Mouse (Mus musculus) ES-E14 (cell line): ENCODE measurements around the gene Hs3st3b1. TPM values are rescaled to one million over a fixed set of nuclear protein-coding genes. Genes with fewer than 3 reads are reported as not detected.

Experiments
- DNase-seq: peaks from one replicate; pipeline ENCODE4 v3.0.0-alpha.2; 2013; ENCODE audit warnings: low read depth, low spot score
- H3K27ac ChIP-seq: 2 replicates; pipeline ENCODE4 v1.5.1; 2012; ENCODE audit warnings: low read depth, mild to moderate bottlenecking, low read length, moderate library complexity, mixed read lengths; ENCODE audit not compliant: poor library complexity, insufficient read depth, severe bottlenecking
- H3K36me3 ChIP-seq: 2 replicates; pipeline ENCODE4 v1.6.1; 2012; ENCODE audit warnings: mild to moderate bottlenecking, low read length, moderate library complexity, mixed read lengths; ENCODE audit not compliant: control insufficient read depth, poor library complexity, insufficient read depth, severe bottlenecking
- H3K4me1 ChIP-seq, 2 experiments: fragments of 150-350 bp in 1 of 2; sonication (generic) in 1 of 2; 2 replicates each; pipeline ENCODE4 v1.6.1; 2012; ENCODE audit warnings: low read length in 2 of 2, mild to moderate bottlenecking in 1 of 2, mixed read lengths in 1 of 2; ENCODE audit not compliant: control insufficient read depth in 2 of 2, insufficient read depth in 2 of 2, poor library complexity in 1 of 2
- H3K4me3 ChIP-seq, 2 experiments: fragments of 150-350 bp in 1 of 2; sonication (generic) in 1 of 2; 2 replicates each; pipeline ENCODE4 v1.5.1; 2012; ENCODE audit warnings: low read length in 2 of 2, low read depth in 1 of 2, mild to moderate bottlenecking in 1 of 2, mixed read lengths in 1 of 2; ENCODE audit not compliant: insufficient read depth in 1 of 2, poor library complexity in 1 of 2, severe bottlenecking in 1 of 2
- H3K9ac ChIP-seq: 2 replicates; pipeline ENCODE4 v1.6.1; 2012; ENCODE audit warnings: low read depth, mild to moderate bottlenecking, low read length, mixed read lengths; ENCODE audit not compliant: poor library complexity, insufficient read depth, severe bottlenecking
- H3K9me3 ChIP-seq: fragments of 150-350 bp; sonication (generic); 2 replicates; pipeline ENCODE4 v1.6.1; 2012; ENCODE audit warnings: low read depth, mild to moderate bottlenecking, low read length; ENCODE audit not compliant: control insufficient read depth, insufficient read depth
- CHD2 ChIP-seq: IDR thresholded peaks from 2 replicates; pipeline ENCODE4 v1.6.1; 2014; ENCODE audit warnings: mild to moderate bottlenecking, low read depth, low read length, inconsistent platforms
- HCFC1 ChIP-seq: IDR thresholded peaks from 2 replicates; pipeline ENCODE4 v1.6.1; 2012; ENCODE audit warnings: low read length, inconsistent platforms, borderline replicate concordance; ENCODE audit not compliant: insufficient read depth
- MAFK ChIP-seq: IDR thresholded peaks from 2 replicates; pipeline ENCODE4 v1.6.1; 2014; ENCODE audit warnings: mild to moderate bottlenecking, low read depth, low read length, inconsistent platforms; ENCODE audit not compliant: insufficient read depth
- ZC3H11A ChIP-seq: IDR thresholded peaks from 2 replicates; pipeline ENCODE4 v1.6.1; 2012; ENCODE audit warnings: low read depth, mild to moderate bottlenecking, inconsistent platforms, low read length, borderline replicate concordance
- ZNF384 ChIP-seq: IDR thresholded peaks from 2 replicates; pipeline ENCODE4 v1.6.1; 2012; ENCODE audit warnings: low read depth, low read length, inconsistent platforms
- in situ Hi-C, 2 experiments: fragments of 600-800 bp; cut with MboI; formaldehyde crosslinking; loops; one replicate each; pipeline ENCODE4 v1.15.1; 2025; ENCODE audit warnings: low sequenced_read_pairs in 2 of 2, inconsistent platforms in 1 of 2; ENCODE audit not compliant: unreplicated experiment in 2 of 2
- total RNA-seq: library from RNA; depleted of rRNA; stranded (reverse); fragments of 300-350 nt; gene quantifications from 2 replicates; pipeline ENCODE4 v1.2.3, GENCODE M21; 2012; rRNA removed

The Hs3st3b1 gene
- total RNA-seq, 1 experiment = 4.4 TPM

GRCm38 (mm10) chr11:63850261-63850660 lies 71.8 kb downstream of the Hs3st3b1 start:
- no peaks in the 10 kb centered on the region for H3K4me1 ChIP-seq
- no peak overlapping the region for H3K9ac ChIP-seq
- no peak overlapping the region for H3K4me3 ChIP-seq
- H3K9me3 ChIP-seq = no peaks in the 10 kb centered on the region
- H3K36me3 ChIP-seq = no peaks in the 10 kb centered on the region
- no peak overlapping the region for H3K27ac ChIP-seq
- no peak for DNase-seq
- in situ Hi-C loops = no loop called here
- TF ChIP-seq MAFK = no peak
- TF ChIP-seq HCFC1 = no peak
- TF ChIP-seq CHD2 = no peak
- TF ChIP-seq ZNF384 = no peak
- TF ChIP-seq ZC3H11A = no peak

GRCm38 (mm10) chr11:63845379-63845778 lies 76.7 kb downstream of the Hs3st3b1 start:
- TF ChIP-seq ZC3H11A (no peak), CHD2 (no peak), ZNF384 (no peak), MAFK (no peak), HCFC1 (no peak)
- Histone ChIP-seq H3K9ac (no peak overlapping the region), H3K4me3 (no peak overlapping the region), H3K4me1 (no peaks in the 10 kb centered on the region), H3K36me3 (no peaks in the 10 kb centered on the region), H3K9me3 (no peaks in the 10 kb centered on the region), H3K27ac (no peak overlapping the region)
- no peak for DNase-seq
- in situ Hi-C loops = no loop called here

- Histone ChIP-seq H3K27ac (no peak overlapping the region), H3K4me1 (no peaks in the 10 kb centered on the region), H3K4me3 (no peak overlapping the region), H3K9me3 (no peaks in the 10 kb centered on the region), H3K36me3 (no peaks in the 10 kb centered on the region), H3K9ac (no peak overlapping the region)
- no peak for DNase-seq
- TF ChIP-seq CHD2 = no peak
- TF ChIP-seq MAFK = no peak
- no peak for TF ChIP-seq ZNF384
- TF ChIP-seq HCFC1 = no peak
- no peak for TF ChIP-seq ZC3H11A
- in situ Hi-C loops = no loop called here
Observed at GRCm38 (mm10) chr11:63844701-63845100, 77.4 kb downstream of the Hs3st3b1 start.

GRCm38 (mm10) chr11:63837526-63837925 lies 84.6 kb downstream of the Hs3st3b1 start:
- TF ChIP-seq ZC3H11A (no peak), HCFC1 (no peak), MAFK (no peak), ZNF384 (no peak), CHD2 (no peak)
- Histone ChIP-seq H3K4me1 (no peaks in the 10 kb centered on the region), H3K27ac (no peak overlapping the region), H3K9ac (no peak overlapping the region), H3K4me3 (no peak overlapping the region), H3K36me3 (no peaks in the 10 kb centered on the region), H3K9me3 (no peaks in the 10 kb centered on the region)
- no peak for DNase-seq
- in situ Hi-C loops = no loop called here

Other genes with a start within 250 kb of the Hs3st3b1 start
- 22.9 and 24.8 TPM in 2 replicates for gene Cox10, start 157.2 kb upstream of the Hs3st3b1 start, total RNA-seq